Mouse (Mus musculus): Measurements from ENCODE around the gene Kcnmb2.

DNA sequence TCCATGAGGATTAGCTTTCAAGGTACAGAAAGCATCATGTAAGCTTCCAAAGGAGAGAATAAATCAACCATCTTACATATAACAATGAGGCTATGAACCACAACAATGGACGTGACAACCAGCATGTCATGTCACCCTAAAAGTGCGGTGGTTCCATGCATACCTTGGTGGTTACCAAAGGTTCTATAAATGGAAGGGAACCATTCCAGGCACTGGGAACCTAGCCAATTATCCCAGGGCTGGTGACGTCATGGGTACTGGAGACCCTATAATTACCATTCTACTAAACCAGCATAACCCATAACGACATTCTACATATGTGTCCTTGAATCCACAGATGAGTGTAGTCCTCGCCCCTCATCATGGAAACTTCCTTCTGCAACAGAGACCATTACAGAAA, 291.7 kb downstream of the Kcnmb2 start:
- TF ChIP-seq POLR2A (IDR thresholded peaks at IDR 0.05; ENCODE audit: borderline replicate concordance, insufficient read depth, low read length), result no peak
- no peak for TF ChIP-seq CTCF (IDR thresholded peaks at IDR 0.05; ENCODE audit: borderline replicate concordance, insufficient read depth, low read depth, low read length)

Measured in cerebellum, adult 2 months (tissue).